Mouse (Mus musculus) layer of hippocampus, adult 2 months (tissue): ENCODE results near the gene Sacs. TPM values are rescaled to one million over a fixed set of nuclear protein-coding genes. Genes with fewer than 3 reads are reported as not detected.
A peak's percentile ranks its signal among the peaks of the same experiment; 100 is the strongest.
"Not testable (repeated sequence)": the region's sequence is repeated elsewhere in the genome, so short reads cannot be mapped to it uniquely, and the experiment has no call there.

ENCODE experiments used
- DNase-seq, 2 experiments: peaks; one replicate each; pipeline ENCODE4 v3.0.0; 2022; ENCODE audit warnings: low spot score in 2 of 2
- H3K27ac ChIP-seq: fragments of 200-600 bp; 2 replicates; pipeline ENCODE4 v1.8.1; 2022
- H3K4me3 ChIP-seq: fragments of 200-600 bp; 2 replicates; pipeline ENCODE4 v1.8.1; 2022; ENCODE audit warnings: mild to moderate bottlenecking
- CTCF ChIP-seq: fragments of 200-600 bp; conservative IDR thresholded peaks from 2 replicates; pipeline ENCODE4 v1.8.1; 2022; ENCODE audit warnings: antibody characterized with exemption, mild to moderate bottlenecking, moderate library complexity
- long read RNA-seq, 2 experiments: library from polyadenylated mRNA; stranded (forward); transcript quantifications; one replicate each; pipeline ENCODE4 v2.0.0; 2021; ENCODE audit warnings: borderline mapping rate in 2 of 2
- total RNA-seq, 2 experiments: library from RNA; stranded (reverse); gene quantifications; 2 replicates each; pipeline ENCODE4 v1.2.3; 2021

Sacs gene
- total RNA-seq = 10 to 100 TPM; 54.8 to 62.1 TPM
- long read RNA-seq, experiment 1, partial matches to known transcripts = 0 of 1 reads
- long read RNA-seq, experiment 1, other reads (novel, unspliced or antisense) = 1 of 1 reads
- long read RNA-seq, experiment 2, partial matches to known transcripts = 0 of 6 reads
- long read RNA-seq, experiment 2, other reads (novel, unspliced or antisense) = 6 of 6 reads

GRCm38 (mm10) chr14:61137994-61138726, at the start of gene Sacs:
Gene Sacs, plus strand, starts transcription at chr14:61138457.
- peak; percentile 73 for TF ChIP-seq CTCF
- peak within 1 kb of the TSS; percentile 89 for H3K27ac ChIP-seq
- peak within 1 kb of the TSS; percentile 74 for H3K4me3 ChIP-seq
- DNase-seq = peak in 1 of 2 experiments; percentile 45

GRCm38 (mm10) chr14:61090955-61091354, 47.3 kb upstream of the Sacs start:
- peak; percentile 59 to 81 for DNase-seq
- no peak overlapping the region; the same call in 1 of the 2 replicates for H3K27ac ChIP-seq

GRCm38 (mm10) chr14:61092073-61092472, 46.2 kb upstream of the Sacs start:
- H3K4me3 ChIP-seq = no peak overlapping the region
- peak; percentile 21 to 30 for DNase-seq
- peak overlapping the region; percentile 59 for H3K27ac ChIP-seq
- no peak for TF ChIP-seq CTCF

More at GRCm38 (mm10) chr14:61090955-61091354, 47.3 kb upstream of the Sacs start:
- H3K4me3 ChIP-seq = no peak overlapping the region
- no peak for TF ChIP-seq CTCF

- TF ChIP-seq CTCF = no peak
- no peak overlapping the region for H3K4me3 ChIP-seq
- DNase-seq = no peak
- no peak overlapping the region for H3K27ac ChIP-seq
Measured at GRCm38 (mm10) chr14:61097974-61098625, 40.2 kb upstream of the Sacs start.

- Histone ChIP-seq H3K27ac (no peak overlapping the region), H3K4me3 (no peak overlapping the region)
- TF ChIP-seq CTCF = no peak
- no peak for DNase-seq
Measured at GRCm38 (mm10) chr14:61100736-61101135, 37.5 kb upstream of the Sacs start.

GRCm38 (mm10) chr14:61106404-61106803, 31.9 kb upstream of the Sacs start:
- TF ChIP-seq CTCF = no peak
- no peak overlapping the region for H3K4me3 ChIP-seq
- DNase-seq = no peak
- no peak overlapping the region for H3K27ac ChIP-seq

GRCm38 (mm10) chr14:61108625-61109024, 29.6 kb upstream of the Sacs start:
- no peak overlapping the region for H3K27ac ChIP-seq
- no peak overlapping the region for H3K4me3 ChIP-seq
- no peak for TF ChIP-seq CTCF
- DNase-seq = no peak

GRCm38 (mm10) chr14:61112404-61112803, 25.9 kb upstream of the Sacs start:
- Histone ChIP-seq H3K4me3 (no peak overlapping the region), H3K27ac (no peak overlapping the region)
- TF ChIP-seq CTCF = peak; percentile 97
- peak; percentile 71 to 86 for DNase-seq

GRCm38 (mm10) chr14:61124755-61125154, 13.5 kb upstream of the Sacs start:
- DNase-seq = no peak
- TF ChIP-seq CTCF = no peak
- no peak overlapping the region for H3K27ac ChIP-seq
- H3K4me3 ChIP-seq = no peak overlapping the region

GRCm38 (mm10) chr14:61125201-61125600, 13.1 kb upstream of the Sacs start:
- no peak for TF ChIP-seq CTCF
- no peak for DNase-seq

GRCm38 (mm10) chr14:61127365-61127764, 10.9 kb upstream of the Sacs start:
- H3K27ac ChIP-seq, DNase-seq, H3K4me3 ChIP-seq: not testable (repeated sequence)

More at GRCm38 (mm10) chr14:61125201-61125600, 13.1 kb upstream of the Sacs start:
- Histone ChIP-seq H3K27ac (no peak overlapping the region), H3K4me3 (no peak overlapping the region)

- TF ChIP-seq CTCF = no peak
- no peak for DNase-seq
- Histone ChIP-seq H3K4me3 (no peak overlapping the region), H3K27ac (no peak overlapping the region)
Measured at GRCm38 (mm10) chr14:61128961-61129507, 9.2 kb upstream of the Sacs start.

GRCm38 (mm10) chr14:61132556-61132955, 5.7 kb upstream of the Sacs start:
- no peak overlapping the region for H3K27ac ChIP-seq
- no peak for TF ChIP-seq CTCF
- H3K4me3 ChIP-seq = no peak overlapping the region
- no peak for DNase-seq
